Mouse (Mus musculus): ENCODE results near the gene Zfp91. TPM values are rescaled to one million over a fixed set of nuclear protein-coding genes. Genes with fewer than 3 reads are reported as not detected.

The Zfp91 gene
- total and polyA plus RNA-seq, 3 experiments: 19.3 to 46.4 (median 44.8) TPM

GRCm38 (mm10) chr19:12800621-12801020 is 4.7 kb upstream of the Zfp91 start:
- peak overlapping the region; percentile 64 for H3K9ac ChIP-seq (ENCODE audit: insufficient read depth, low read depth)
- in situ Hi-C loops (cut with MboI; ENCODE audit: low pct_ligation_motif_present, low pct_unique_long_range_greater_than_20kb, low sequenced_read_pairs) (loop anchor here (10.0 kb wide), 1 partner anchor 226 kb away; no protein-coding TSS in a partner anchor), dilution Hi-C loops (cut with MboI; ENCODE audit: extremely low pct_ligation_motif_present, extremely low pct_unique_long_range_greater_than_20kb, low sequenced_read_pairs) (no loop called here)
- peak overlapping the region; percentile 86 for H3K27ac ChIP-seq (ENCODE audit: insufficient read depth, low read depth)
- TF ChIP-seq CHD1 (IDR thresholded peaks at IDR 0.05; ENCODE audit: low read depth, low read length) (no peak), EP300 (IDR thresholded peaks at IDR 0.05; ENCODE audit: low read length) (0 out of 2 replicates have a peak, but pooled peaks have one; percentile 23), NRF1 (IDR thresholded peaks at IDR 0.05; ENCODE audit: low read depth, low read length) (no peak)
- peak; percentile 27 for DNase-seq (ENCODE audit: extremely low read depth)
- no peaks in the 10 kb centered on the region for H3K9me3 ChIP-seq (replicated peaks; ENCODE audit: low read length)
- no peaks in the 10 kb centered on the region for H3K27me3 ChIP-seq (replicated peaks)
- peak overlapping the region; percentile 65 for H3K4me2 ChIP-seq (ENCODE audit: insufficient read depth, low read depth, poor library complexity, severe bottlenecking)
- peak overlapping the region; percentile 40 to 85 (median 54) for H3K4me3 ChIP-seq (replicated peaks in 1 of 3; ENCODE audit: low read depth in 2 of 3, low read length in 2 of 3, poor library complexity in 1 of 3)
- peaks cover 23% of the 10 kb centered on the region for H3K79me2 ChIP-seq (replicated peaks; ENCODE audit: control insufficient read depth, extremely low read depth, insufficient read depth, poor library complexity, severe bottlenecking)
- peaks cover 0 to 13% of the 10 kb centered on the region in 2 experiments for H3K36me3 ChIP-seq (replicated peaks in 1 of 2; ENCODE audit: control insufficient read depth in 1 of 2, insufficient read depth in 1 of 2, low read length in 1 of 2)
- H3K4me1 ChIP-seq (ENCODE audit: control insufficient read depth in 1 of 2, insufficient read depth in 2 of 2): peaks cover under 1 to 13% of the 10 kb centered on the region in 2 experiments; a peak in 3 of 4 replicates

GRCm38 (mm10) chr19:12799081-12799480 is 3.2 kb upstream of the Zfp91 start:
- dilution Hi-C loops (cut with MboI; ENCODE audit: extremely low pct_ligation_motif_present, extremely low pct_unique_long_range_greater_than_20kb, low sequenced_read_pairs) (no loop called here), in situ Hi-C loops (cut with MboI; ENCODE audit: low pct_ligation_motif_present, low pct_unique_long_range_greater_than_20kb, low sequenced_read_pairs) (no loop called here)
- Histone ChIP-seq H3K9ac (ENCODE audit: insufficient read depth, low read depth) (peak overlapping the region; percentile 95), H3K4me3 (replicated peaks in 1 of 3; ENCODE audit: low read depth in 2 of 3, low read length in 2 of 3, poor library complexity in 1 of 3) (peak overlapping the region; percentile 61 to 85 (median 82)), H3K79me2 (replicated peaks; ENCODE audit: control insufficient read depth, extremely low read depth, insufficient read depth, poor library complexity, severe bottlenecking) (peaks cover 21% of the 10 kb centered on the region), H3K4me1 (ENCODE audit: control insufficient read depth in 1 of 2, insufficient read depth in 2 of 2) (peaks cover 0 to 7% of the 10 kb centered on the region in 2 experiments; a peak in 1 of 4 replicates), H3K9me3 (replicated peaks; ENCODE audit: low read length) (no peaks in the 10 kb centered on the region), H3K36me3 (replicated peaks in 1 of 2; ENCODE audit: control insufficient read depth in 1 of 2, insufficient read depth in 1 of 2, low read length in 1 of 2) (peaks cover 0 to 4% of the 10 kb centered on the region in 2 experiments), H3K4me2 (ENCODE audit: insufficient read depth, low read depth, poor library complexity, severe bottlenecking) (peak overlapping the region; percentile 76), H3K27ac (ENCODE audit: insufficient read depth, low read depth) (peak overlapping the region; percentile 95), H3K27me3 (replicated peaks) (no peaks in the 10 kb centered on the region)
- no peak for TF ChIP-seq CHD1 (IDR thresholded peaks at IDR 0.05; ENCODE audit: low read depth, low read length)
- TF ChIP-seq MXI1 (IDR thresholded peaks at IDR 0.05; ENCODE audit: low read depth, low read length): 0 out of 2 replicates have a peak, but pooled peaks have one; percentile 11
- no peak for TF ChIP-seq NRF1 (IDR thresholded peaks at IDR 0.05; ENCODE audit: low read depth, low read length)
- TF ChIP-seq E2F4 (IDR thresholded peaks at IDR 0.05; ENCODE audit: insufficient replicate concordance, low read depth, low read length): no peak
- no peak for TF ChIP-seq POLR2AphosphoS2 (IDR thresholded peaks at IDR 0.05; ENCODE audit: low read depth, low read length)
- 0 out of 2 replicates have a peak, but pooled peaks have one; percentile 14 for TF ChIP-seq TBP (conservative IDR thresholded peaks at IDR 0.05; ENCODE audit: low read depth, low read length)
- TF ChIP-seq PAX5 (IDR thresholded peaks at IDR 0.05; ENCODE audit: low read length): no peak
- no peak for TF ChIP-seq HCFC1 (IDR thresholded peaks at IDR 0.05; ENCODE audit: low read depth, low read length)
- TF ChIP-seq ZMIZ1 (IDR thresholded peaks at IDR 0.05; ENCODE audit: low read depth, low read length): no peak
- TF ChIP-seq MAX (IDR thresholded peaks at IDR 0.05; ENCODE audit: low read length): no peak
- TF ChIP-seq CTCF (conservative IDR thresholded peaks at IDR 0.05 in 1 of 2, IDR thresholded peaks at IDR 0.05 in 1 of 2; ENCODE audit: low read depth in 2 of 2, low read length in 2 of 2): no peak
- peak; percentile 19 for DNase-seq (ENCODE audit: extremely low read depth)

- Histone ChIP-seq H3K4me3 (replicated peaks in 1 of 3; ENCODE audit: low read depth in 2 of 3, low read length in 2 of 3, poor library complexity in 1 of 3) (peak overlapping the region; percentile 61 to 85 (median 82)), H3K9ac (ENCODE audit: insufficient read depth, low read depth) (peak overlapping the region; percentile 95), H3K4me1 (ENCODE audit: control insufficient read depth in 1 of 2, insufficient read depth in 2 of 2) (peaks cover 0 to 7% of the 10 kb centered on the region in 2 experiments; a peak in 1 of 4 replicates), H3K4me2 (ENCODE audit: insufficient read depth, low read depth, poor library complexity, severe bottlenecking) (peak overlapping the region; percentile 76), H3K9me3 (replicated peaks; ENCODE audit: low read length) (no peaks in the 10 kb centered on the region), H3K27me3 (replicated peaks) (no peaks in the 10 kb centered on the region), H3K36me3 (replicated peaks in 1 of 2; ENCODE audit: control insufficient read depth in 1 of 2, insufficient read depth in 1 of 2, low read length in 1 of 2) (peaks cover 0 to 2% of the 10 kb centered on the region in 2 experiments), H3K79me2 (replicated peaks; ENCODE audit: control insufficient read depth, extremely low read depth, insufficient read depth, poor library complexity, severe bottlenecking) (peaks cover 21% of the 10 kb centered on the region), H3K27ac (ENCODE audit: insufficient read depth, low read depth) (peak overlapping the region; percentile 95)
- in situ Hi-C loops (cut with MboI; ENCODE audit: low pct_ligation_motif_present, low pct_unique_long_range_greater_than_20kb, low sequenced_read_pairs) (no loop called here), dilution Hi-C loops (cut with MboI; ENCODE audit: extremely low pct_ligation_motif_present, extremely low pct_unique_long_range_greater_than_20kb, low sequenced_read_pairs) (no loop called here)
- DNase-seq (ENCODE audit: extremely low read depth): peak; percentile 82
- TF ChIP-seq GABPA (IDR thresholded peaks at IDR 0.05; ENCODE audit: insufficient replicate concordance, low read depth, low read length) (no peak), NELFE (IDR thresholded peaks at IDR 0.05; ENCODE audit: low read depth, low read length) (0 out of 2 replicates have a peak, but pooled peaks have one; percentile 11), RAD21 (IDR thresholded peaks at IDR 0.05; ENCODE audit: low read depth, low read length) (no peak), ZKSCAN1 (IDR thresholded peaks at IDR 0.05; ENCODE audit: borderline replicate concordance, low read depth, low read length) (no peak), IRF4 (IDR thresholded peaks at IDR 0.05; ENCODE audit: low read depth, low read length) (no peak), MEF2A (IDR thresholded peaks at IDR 0.05; ENCODE audit: borderline replicate concordance, low read depth, low read length) (no peak; the same call in 1 of the 2 replicates), MAZ (IDR thresholded peaks at IDR 0.05; ENCODE audit: low read depth, low read length) (no peak), BHLHE40 (IDR thresholded peaks at IDR 0.05; ENCODE audit: low read depth, low read length) (peak; percentile 32; the same call in 1 of the 2 replicates), MAFK (IDR thresholded peaks at IDR 0.05; ENCODE audit: insufficient replicate concordance, low read length) (no peak), UBTF (IDR thresholded peaks at IDR 0.05; ENCODE audit: low read depth, low read length) (no peak), USF2 (conservative IDR thresholded peaks at IDR 0.05; ENCODE audit: low read depth, low read length) (no peak), USF1 (IDR thresholded peaks at IDR 0.05; ENCODE audit: low read depth, low read length) (no peak), KAT2A (IDR thresholded peaks at IDR 0.05; ENCODE audit: insufficient replicate concordance, low read length) (no peak)
These were observed 2.5 kb upstream of the Zfp91 start for GRCm38 (mm10) chr19:12798404-12798803.
